1 mouse cellular context compared by ENCODE assay signal in the genomic region with DNA sequence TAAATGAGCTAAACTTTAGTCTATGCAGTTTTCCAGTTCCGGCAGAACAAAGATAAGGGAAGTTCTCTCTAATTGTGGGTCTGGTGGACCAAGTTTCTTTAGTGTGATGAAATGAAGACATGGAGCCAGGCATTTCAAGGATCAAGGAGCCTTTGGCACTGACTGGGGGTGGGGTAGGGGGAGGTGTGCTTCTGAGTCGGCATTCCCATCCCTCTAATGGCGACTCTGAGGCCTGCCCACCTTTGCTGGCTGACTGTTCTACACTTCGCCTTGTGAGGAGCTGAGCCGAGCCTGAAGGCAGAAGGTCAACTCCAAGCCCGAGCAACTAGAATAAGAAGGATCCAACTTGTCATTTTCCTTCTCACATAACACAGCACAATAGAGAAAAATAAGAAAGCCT.
TF ChIP-seq lines count a peak whose summit lies in the region.

No protein-coding gene starts in this region.

TF ChIP-seq in myocyte, 11 proteins besides CTCF, POLR2A, EP300 and RAD21:
- TF ChIP-seq MYOG (IDR thresholded peaks at IDR 0.05; ENCODE audit: control insufficient read depth in 1 of 3, insufficient read depth in 1 of 3, insufficient read length in 2 of 3, low read depth in 2 of 3) (no peak), REST (IDR thresholded peaks at IDR 0.05; ENCODE audit: insufficient read depth, insufficient read length) (no peak), USF1 (IDR thresholded peaks at IDR 0.05; ENCODE audit: low read depth) (no peak), POLR2AphosphoS2 (IDR thresholded peaks at IDR 0.05; ENCODE audit: insufficient read length, low read depth) (peak; percentile 65)
